In genomic region chr4:141817706-141818105, GRCm38 (mm10) we compare ENCODE assay signal across 39 mouse cellular contexts. TPM values are rescaled to one million over a fixed set of nuclear protein-coding genes. Genes with fewer than 3 reads are reported as not detected.
"Had no signal": no experiment of that assay in that cellular context is flagged by ENCODE, and none has a peak within 500 bp of the region (broad histone marks: within the 10 kb centered on the region; RNA-seq: fewer than 3 reads in every experiment).

No protein-coding gene starts in this region.

- H3K9ac ChIP-seq: heart, embryonic 12.5 days; hindbrain, embryonic 12.5 days; hindbrain, embryonic 14.5 days; intestine, embryonic 15.5 days; limb, embryonic 12.5 days; liver, embryonic 13.5 days had no signal

- H3K4me3 ChIP-seq: gastrocnemius, adult 2 months; heart, adult 2 months; heart, embryonic 10.5 days; heart, embryonic 12.5 days; hindbrain, embryonic 10.5 days; hindbrain, embryonic 12.5 days; intestine, embryonic 15.5 days; left cerebral cortex, adult 2 months; limb, embryonic 10.5 days; limb, embryonic 12.5 days; liver, embryonic 13.5 days had no signal

- ATAC-seq: hindbrain, embryonic 16.5 days; inflammation-experienced regulatory T-cells, adult 6 months; intestine, postnatal 0 days had no signal

- H3K27me3 ChIP-seq: heart, embryonic 12.5 days; hindbrain, embryonic 12.5 days; intestine, embryonic 15.5 days; limb, embryonic 12.5 days; liver, embryonic 13.5 days had no signal

- H3K4me2 ChIP-seq: heart, embryonic 12.5 days; hindbrain, embryonic 12.5 days; hindbrain, embryonic 14.5 days; intestine, embryonic 15.5 days; limb, embryonic 12.5 days; liver, embryonic 11.5 days; liver, embryonic 13.5 days had no signal

- H3K27ac ChIP-seq: gastrocnemius, adult 2 months; heart, adult 2 months; heart, embryonic 10.5 days; hindbrain, embryonic 12.5 days; hindbrain, embryonic 14.5 days; left cerebral cortex, adult 2 months; limb, embryonic 10.5 days; limb, embryonic 12.5 days; liver, embryonic 13.5 days had no signal

- H3K9me3 ChIP-seq: heart, embryonic 10.5 days; heart, embryonic 12.5 days; hindbrain, embryonic 10.5 days; hindbrain, embryonic 12.5 days; intestine, embryonic 15.5 days; limb, embryonic 10.5 days; limb, embryonic 12.5 days; liver, embryonic 13.5 days had no signal

- DNase-seq: gastrocnemius, adult 2 months; gastrocnemius, postnatal 10 days; gastrocnemius, postnatal 25 days; heart, postnatal 10 days; heart, postnatal 4 days; kidney, adult 18-20 months; kidney, adult 8-10 months; kidney, postnatal 10 days; kidney, postnatal 4 days; liver; liver, embryonic 13.5 days had no signal

RNA-seq across cellular contexts. Expression of gene Cela2a, which starts 8.3 kb away (rescaled TPM):
- total RNA-seq: gastrocnemius, adult 2 months; gastrocnemius, postnatal 10 days; gastrocnemius, postnatal 25 days; gastrocnemius, postnatal 4 days; granulocyte monocyte progenitor cell, adult 5-6 weeks; heart, adult 2 months; heart, postnatal 25 days; heart, postnatal 4 days; layer of hippocampus, adult 8-10 months; layer of hippocampus, postnatal 10 days; layer of hippocampus, postnatal 25 days; left cerebral cortex, adult 2 months; left cerebral cortex, postnatal 14 days; left cerebral cortex, postnatal 36 days had no signal
- polyA plus RNA-seq: heart, embryonic 10.5 days; heart, embryonic 12.5 days; heart, embryonic 14.5 days; hindbrain, embryonic 10.5 days; hindbrain, embryonic 12.5 days; hindbrain, embryonic 14.5 days; hindbrain, embryonic 16.5 days; inflammation-experienced regulatory T-cells, adult 6 months; kidney, embryonic 14.5 days; kidney, embryonic 16.5 days; limb, embryonic 10.5 days; limb, embryonic 12.5 days; liver, embryonic 11.5 days had no signal

RNA-seq across cellular contexts. Expression of gene Ctrc, which starts 28.5 kb away (rescaled TPM):
- total RNA-seq: gastrocnemius, adult 2 months; gastrocnemius, postnatal 10 days; gastrocnemius, postnatal 25 days; gastrocnemius, postnatal 4 days; granulocyte monocyte progenitor cell, adult 5-6 weeks; heart, adult 2 months; heart, postnatal 10 days; heart, postnatal 25 days; heart, postnatal 4 days; layer of hippocampus, adult 8-10 months; layer of hippocampus, postnatal 10 days; layer of hippocampus, postnatal 25 days; left cerebral cortex, adult 2 months; left cerebral cortex, postnatal 14 days; left cerebral cortex, postnatal 36 days had no signal
- polyA plus RNA-seq: frontal cortex, adult 2 months; heart, adult 2 months; heart, embryonic 10.5 days; heart, embryonic 12.5 days; heart, embryonic 14.5 days; heart, embryonic 16.5 days; hindbrain, embryonic 10.5 days; hindbrain, embryonic 12.5 days; hindbrain, embryonic 14.5 days; hindbrain, embryonic 16.5 days; inflammation-experienced regulatory T-cells, adult 6 months; intestine, postnatal 0 days; kidney, embryonic 14.5 days; kidney, embryonic 16.5 days; limb, embryonic 10.5 days; limb, embryonic 12.5 days; limb, embryonic 14.5 days; liver, embryonic 11.5 days; liver, embryonic 13.5 days had no signal
